Mouse (Mus musculus) retina, postnatal 7 days (tissue): ENCODE measurements around the gene Rasa2.
"Not testable (repeated sequence)": the region's sequence is repeated elsewhere in the genome, so short reads cannot be mapped to it uniquely, and the experiment has no call there.

Experiments used
- DNase-seq: peaks from one replicate; pipeline ENCODE4 v3.0.0-alpha.2; 2012; ENCODE audit warnings: low read depth, low spot score

The Rasa2 gene

DNA sequence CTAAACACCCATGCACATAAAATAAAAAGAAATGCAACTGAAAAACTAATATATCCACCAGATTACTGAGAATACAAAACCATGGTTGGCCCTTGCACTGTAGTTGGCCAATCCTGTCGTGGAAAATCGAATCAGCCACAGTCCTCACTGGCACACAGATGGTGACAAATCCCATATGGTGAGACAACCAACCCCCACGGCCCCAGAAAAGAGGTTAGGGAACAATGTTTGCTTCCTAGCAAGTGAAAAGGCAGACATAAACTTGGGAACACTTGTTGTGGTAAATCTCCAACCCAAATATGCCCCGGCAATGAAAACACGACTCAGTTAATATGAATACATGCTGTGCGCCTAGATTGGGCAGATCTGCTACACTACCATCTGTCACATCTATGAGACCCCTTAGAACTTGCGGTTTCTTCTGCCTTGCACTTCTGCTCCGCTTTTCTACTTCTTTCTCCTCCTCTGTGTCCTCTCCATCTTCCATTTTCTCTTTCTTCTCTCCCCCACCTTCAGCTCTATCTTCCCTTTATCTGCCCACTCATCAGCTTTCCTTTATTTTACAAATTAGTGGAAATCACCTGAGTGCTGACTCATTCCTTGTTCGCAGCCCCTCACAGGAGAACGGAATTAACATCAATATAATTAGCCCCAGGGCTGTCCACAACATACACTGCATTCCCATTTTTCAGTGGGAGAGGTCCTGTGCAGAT lies 101.3 kb downstream of the Rasa2 start:
- DNase-seq: no peak

DNA sequence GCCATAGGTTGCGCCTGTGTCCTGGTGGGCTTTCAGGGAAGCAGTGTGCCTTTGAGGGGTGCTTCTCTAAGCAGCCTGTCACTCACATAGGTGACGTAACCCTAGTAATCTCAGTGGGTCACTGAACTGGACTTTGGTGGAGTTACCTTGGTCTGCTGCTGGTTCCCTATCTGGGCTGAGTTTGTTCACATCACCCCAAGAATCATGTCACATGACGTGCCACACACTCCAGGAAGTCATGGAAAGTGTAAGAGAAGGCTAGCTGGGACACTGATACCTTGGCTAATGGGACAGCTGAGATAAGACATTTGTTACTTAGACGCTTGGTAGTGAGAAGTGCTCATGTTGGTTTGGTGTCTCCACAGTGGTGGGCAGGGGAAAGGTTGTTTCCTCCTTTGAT lies 105.4 kb downstream of the Rasa2 start:
- DNase-seq: no peak

GRCm38 (mm10) chr9:96524972-96525506 lies 106.4 kb downstream of the Rasa2 start, which contains the start of gene Gm28729:
Gm28729 (minus strand) TSS chr9:96525264.
- DNase-seq: no peak

- no peak for DNase-seq
Measured at GRCm38 (mm10) chr9:96523148-96523547, 108.3 kb downstream of the Rasa2 start.

GRCm38 (mm10) chr9:96521574-96521973 lies 109.8 kb downstream of the Rasa2 start:
- not testable (repeated sequence) for DNase-seq

GRCm38 (mm10) chr9:96517429-96517828 lies 114.0 kb downstream of the Rasa2 start:
- DNase-seq: no peak

GRCm38 (mm10) chr9:96516806-96517205 lies 114.6 kb downstream of the Rasa2 start:
- no peak for DNase-seq

- no peak for DNase-seq
Measured at GRCm38 (mm10) chr9:96515737-96516136, 115.7 kb downstream of the Rasa2 start.

GRCm38 (mm10) chr9:96514278-96514677 lies 117.1 kb downstream of the Rasa2 start:
- no peak for DNase-seq

DNA sequence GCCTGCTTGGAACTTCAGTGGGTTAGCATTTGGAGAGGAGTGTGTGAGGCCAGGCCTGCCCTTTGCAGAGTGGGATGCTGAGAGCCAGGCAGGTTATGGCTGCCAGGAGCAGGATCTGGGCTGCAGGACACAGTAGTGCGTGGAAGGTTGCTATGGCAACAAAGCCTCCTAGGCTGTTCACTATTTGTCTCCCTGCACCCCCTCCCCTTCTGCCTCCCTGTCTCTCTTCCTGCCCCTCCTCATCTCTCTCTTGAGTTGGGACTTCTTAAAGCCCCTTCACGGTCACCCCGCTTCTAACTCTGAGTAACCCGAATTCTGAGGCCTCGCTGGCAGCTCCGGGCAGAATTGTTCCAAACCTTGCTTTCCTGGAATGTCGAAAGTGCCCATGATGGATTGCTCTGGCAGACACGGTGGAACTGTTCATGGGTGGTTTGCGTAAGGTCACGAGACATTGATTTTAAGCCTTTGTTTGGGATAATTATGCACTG lies 125.4 kb downstream of the Rasa2 start:
- peak; percentile 33 for DNase-seq

- DNase-seq: no peak
Measured at GRCm38 (mm10) chr9:96505156-96505555, 126.3 kb downstream of the Rasa2 start.

- DNase-seq: no peak
Measured at GRCm38 (mm10) chr9:96504116-96504895, 127.1 kb downstream of the Rasa2 start.

DNA sequence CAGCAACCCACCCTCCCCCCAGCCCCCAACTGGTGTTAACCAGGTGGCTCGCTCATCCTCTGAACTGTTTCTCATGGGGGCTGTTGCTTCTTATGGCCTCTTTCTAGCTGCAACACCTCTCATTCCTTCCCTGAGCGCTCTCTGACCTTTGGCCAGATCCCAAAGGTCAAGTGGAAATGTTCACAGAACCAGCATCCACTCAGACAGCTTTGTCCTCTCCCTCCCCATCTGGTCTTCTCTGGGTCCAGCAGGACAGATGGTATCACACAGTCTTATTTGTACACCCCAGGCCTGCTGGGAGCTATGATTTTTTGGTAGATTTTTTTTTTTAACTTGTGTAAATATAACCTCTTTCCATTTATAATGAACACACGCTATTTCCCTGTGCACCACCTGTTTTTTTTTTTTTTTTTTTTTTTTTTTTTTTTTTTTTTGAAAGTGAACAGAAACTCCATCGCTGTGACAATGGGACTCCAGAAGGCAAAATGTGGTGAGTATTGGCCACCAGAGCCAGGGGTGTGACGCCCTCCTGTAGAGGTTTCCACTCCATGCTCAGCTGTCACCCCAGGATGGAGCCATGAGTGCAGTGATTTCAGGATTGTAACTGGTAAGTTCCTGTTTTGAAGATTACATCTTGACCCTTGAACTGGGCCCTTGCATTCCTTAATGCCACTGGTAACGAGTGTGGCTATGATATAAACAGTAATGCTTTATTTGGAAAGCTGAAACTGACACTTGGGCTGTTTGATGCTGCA lies 128.4 kb downstream of the Rasa2 start:
- DNase-seq: no peak

- no peak for DNase-seq
Measured at GRCm38 (mm10) chr9:96501217-96501616, 130.2 kb downstream of the Rasa2 start.

DNA sequence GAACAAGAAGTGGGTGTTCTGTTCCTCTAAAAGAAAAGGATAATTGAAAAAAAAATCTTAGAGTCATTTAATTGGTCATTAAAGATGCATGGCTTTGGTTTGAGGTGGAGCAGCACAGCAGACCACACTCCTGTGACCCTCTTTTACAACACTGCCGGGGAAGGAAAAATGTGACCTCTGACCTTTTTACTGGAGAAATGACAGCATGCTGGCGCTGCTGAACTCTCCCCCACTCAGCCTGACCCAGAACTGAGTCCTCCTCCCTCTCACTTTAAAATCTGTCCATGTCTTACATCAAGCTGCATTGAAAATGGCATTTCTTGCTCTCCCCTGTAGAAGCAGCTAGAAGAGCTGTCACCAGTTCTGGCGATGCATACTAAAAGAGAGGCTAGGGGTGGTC lies 138.2 kb downstream of the Rasa2 start:
- no peak for DNase-seq

- DNase-seq: peak; percentile 27
Measured at GRCm38 (mm10) chr9:96491810-96492209, 139.6 kb downstream of the Rasa2 start.
